Mouse (Mus musculus) hindbrain, embryonic 11.5 days (tissue): ENCODE measurements around the gene Il6st. TPM values are rescaled to one million over a fixed set of nuclear protein-coding genes. Genes with fewer than 3 reads are reported as not detected.
"Not testable (repeated sequence)": the region's sequence is repeated elsewhere in the genome, so short reads cannot be mapped to it uniquely, and the experiment has no call there.

Experiments
- ATAC-seq: fragments of 200-750 bp; cut with Nextera tagmentation; 2 replicates; pipeline ENCODE4 v1.8.0; 2017; ENCODE audit warnings: mild to moderate bottlenecking, moderate TSS enrichment, moderate library complexity; ENCODE audit not compliant: low FRiP score
- DNase-seq: peaks from one replicate; pipeline ENCODE4 v3.0.0-alpha.2; 2015; ENCODE audit warnings: low spot score
- H3K27ac ChIP-seq: fragments of 300-500 bp; sonication (generic); 2 replicates; pipeline ENCODE4 v1.5.1; 2014; ENCODE audit warnings: mild to moderate bottlenecking, low read depth, low read length
- H3K27me3 ChIP-seq: fragments of 300-500 bp; sonication (generic); 2 replicates; pipeline ENCODE4 v1.6.1; 2014; ENCODE audit warnings: mild to moderate bottlenecking, low read length, moderate library complexity, mixed read lengths; ENCODE audit not compliant: control insufficient read depth, insufficient read depth
- H3K36me3 ChIP-seq: fragments of 300-500 bp; sonication (generic); 2 replicates; pipeline ENCODE4 v1.6.1; 2014; ENCODE audit warnings: mild to moderate bottlenecking, low read length, moderate library complexity, mixed read lengths; ENCODE audit not compliant: control insufficient read depth, insufficient read depth
- H3K4me1 ChIP-seq: fragments of 300-500 bp; sonication (generic); replicated peaks from 2 replicates; pipeline ENCODE4 v1.6.1; 2014; ENCODE audit warnings: low read length, mixed read lengths; ENCODE audit not compliant: control insufficient read depth, insufficient read depth
- H3K4me2 ChIP-seq: fragments of 300-500 bp; sonication (generic); replicated peaks from 2 replicates; pipeline ENCODE4 v1.6.1; 2014; ENCODE audit warnings: mild to moderate bottlenecking, low read depth, low read length
- H3K4me3 ChIP-seq: fragments of 300-500 bp; sonication (generic); 2 replicates; pipeline ENCODE4 v1.5.1; 2014; ENCODE audit warnings: low read depth, low read length
- H3K9ac ChIP-seq: fragments of 300-500 bp; sonication (generic); 2 replicates; pipeline ENCODE4 v1.6.1; 2014; ENCODE audit warnings: low read depth, low read length
- H3K9me3 ChIP-seq: fragments of 300-500 bp; sonication (generic); 2 replicates; pipeline ENCODE4 v1.6.1; 2016; ENCODE audit warnings: low read length; ENCODE audit not compliant: control insufficient read depth
- WGBS: fragments of 180-500 bp; shearing (Covaris S2); extraction: QIAGEN DNeasy Blood & Tissue Kit; methylation state at CpG from one replicate; pipeline ENCODE4 v1.1.7; 2014; 5-methylcytosine and 5-hydroxymethylcytosine counted together
- polyA plus RNA-seq: library from polyadenylated mRNA; unstranded; fragments of >200 nt; fragmentation: Nextera tagmentation; extraction: Ambion mirVana; gene quantifications from 2 replicates; pipeline ENCODE4 v1.2.1, GENCODE M21; 2014

The Il6st gene
- polyA plus RNA-seq, 1 experiment from 2014 or later = 27.0 TPM

GRCm38 (mm10) chr13:112425181-112425654 lies 38.7 kb upstream of the Il6st start:
- no peak for ATAC-seq
- no peak for DNase-seq
- Histone ChIP-seq H3K27me3 (no peaks in the 10 kb centered on the region), H3K9me3 (no peaks in the 10 kb centered on the region), H3K9ac (no peak overlapping the region), H3K36me3 (no peaks in the 10 kb centered on the region), H3K27ac (no peak overlapping the region), H3K4me1 (no peaks in the 10 kb centered on the region), H3K4me3 (no peak overlapping the region), H3K4me2 (no peak overlapping the region)
- WGBS = 76% methylated on average over 8 of the region's 8 CpGs

GRCm38 (mm10) chr13:112426265-112427135 lies 37.4 kb upstream of the Il6st start:
- no peak overlapping the region for H3K27ac ChIP-seq
- 63% methylated on average over 13 of the region's 13 CpGs for WGBS
- H3K4me3 ChIP-seq = no peak overlapping the region

GRCm38 (mm10) chr13:112427136-112427470 lies 36.8 kb upstream of the Il6st start:
- 93% methylated on average over 4 of the region's 4 CpGs for WGBS
- not testable (repeated sequence) for ATAC-seq, H3K4me1 ChIP-seq, H3K9me3 ChIP-seq, H3K4me2 ChIP-seq, H3K36me3 ChIP-seq, DNase-seq, H3K27me3 ChIP-seq, H3K4me3 ChIP-seq, H3K27ac ChIP-seq, H3K9ac ChIP-seq

More at GRCm38 (mm10) chr13:112426265-112427135, 37.4 kb upstream of the Il6st start:
- Histone ChIP-seq H3K4me1 (no peaks in the 10 kb centered on the region), H3K9me3 (no peaks in the 10 kb centered on the region), H3K4me2 (no peak overlapping the region), H3K9ac (no peak overlapping the region), H3K27me3 (no peaks in the 10 kb centered on the region), H3K36me3 (no peaks in the 10 kb centered on the region)
- no peak for DNase-seq
- no peak for ATAC-seq

- ATAC-seq = no peak
- Histone ChIP-seq H3K4me2 (no peak overlapping the region), H3K27me3 (no peaks in the 10 kb centered on the region), H3K9me3 (no peaks in the 10 kb centered on the region), H3K4me1 (no peaks in the 10 kb centered on the region), H3K9ac (no peak overlapping the region), H3K36me3 (no peaks in the 10 kb centered on the region), H3K27ac (no peak overlapping the region), H3K4me3 (no peak overlapping the region)
- no peak for DNase-seq
- WGBS = 99% methylated on average over 13 of the region's 15 CpGs
Measured at GRCm38 (mm10) chr13:112427521-112427920, 36.3 kb upstream of the Il6st start.

- WGBS = 67% methylated on average over 5 of the region's 5 CpGs
- Histone ChIP-seq H3K36me3 (no peaks in the 10 kb centered on the region), H3K27me3 (no peaks in the 10 kb centered on the region), H3K4me2 (no peak overlapping the region), H3K27ac (no peak overlapping the region), H3K9me3 (no peaks in the 10 kb centered on the region), H3K4me3 (no peak overlapping the region), H3K9ac (no peak overlapping the region), H3K4me1 (no peaks in the 10 kb centered on the region)
- ATAC-seq = no peak
- DNase-seq = no peak
Measured at GRCm38 (mm10) chr13:112433271-112433670, 30.6 kb upstream of the Il6st start.

- no peaks in the 10 kb centered on the region for H3K36me3 ChIP-seq
- H3K4me3 ChIP-seq = no peak overlapping the region
- 69% methylated on average over 8 of the region's 8 CpGs for WGBS
- H3K27me3 ChIP-seq = no peaks in the 10 kb centered on the region
- H3K9ac ChIP-seq = no peak overlapping the region
- no peaks in the 10 kb centered on the region for H3K9me3 ChIP-seq
- peaks cover 7% of the 10 kb centered on the region for H3K4me1 ChIP-seq
- no peak overlapping the region for H3K4me2 ChIP-seq
- ATAC-seq (no peak), DNase-seq (no peak)
- no peak overlapping the region for H3K27ac ChIP-seq
Measured at GRCm38 (mm10) chr13:112435241-112436075, 28.4 kb upstream of the Il6st start.

GRCm38 (mm10) chr13:112436288-112436687 lies 27.6 kb upstream of the Il6st start:
- Histone ChIP-seq H3K9me3 (no peaks in the 10 kb centered on the region), H3K9ac (no peak overlapping the region), H3K4me2 (no peak overlapping the region), H3K27ac (no peak overlapping the region), H3K4me1 (peaks cover 7% of the 10 kb centered on the region), H3K27me3 (no peaks in the 10 kb centered on the region), H3K36me3 (no peaks in the 10 kb centered on the region), H3K4me3 (no peak overlapping the region)
- DNase-seq = no peak
- WGBS = 86% methylated on average over 7 of the region's 7 CpGs
- no peak for ATAC-seq

GRCm38 (mm10) chr13:112438001-112438868 lies 25.6 kb upstream of the Il6st start:
- no peak overlapping the region for H3K4me2 ChIP-seq
- no peak overlapping the region for H3K9ac ChIP-seq
- H3K4me1 ChIP-seq = peaks cover 7% of the 10 kb centered on the region
- 95% methylated on average over 21 of the region's 21 CpGs for WGBS
- no peaks in the 10 kb centered on the region for H3K9me3 ChIP-seq
- no peak for DNase-seq
- no peak overlapping the region for H3K27ac ChIP-seq
- no peak overlapping the region for H3K4me3 ChIP-seq
- no peaks in the 10 kb centered on the region for H3K36me3 ChIP-seq
- no peak for ATAC-seq
- H3K27me3 ChIP-seq = no peaks in the 10 kb centered on the region
